Mouse (Mus musculus) CH12.LX (cell line): Measurements from ENCODE around the gene Arhgap28. TPM values are rescaled to one million over a fixed set of nuclear protein-coding genes. Genes with fewer than 3 reads are reported as not detected.

Source experiments
- DNase-seq: peaks from one replicate; pipeline ENCODE4 v3.0.0-alpha.2; 2013; ENCODE audit errors: extremely low read depth
- H3K27ac ChIP-seq: 2 replicates; pipeline ENCODE4 v1.5.1; 2012; ENCODE audit warnings: low read depth, mild to moderate bottlenecking, control low read depth, moderate library complexity; ENCODE audit not compliant: insufficient read depth
- H3K27me3 ChIP-seq: replicated peaks from 2 replicates; pipeline ENCODE3; 2012; ENCODE audit warnings: inconsistent platforms
- H3K36me3 ChIP-seq, 2 experiments: replicated peaks in 1 of 2; 2 replicates each; pipeline versions ENCODE3 to v1.6.1; 2012; ENCODE audit warnings: inconsistent platforms in 1 of 2, low read length in 1 of 2, mild to moderate bottlenecking in 1 of 2, mixed read lengths in 1 of 2, moderate library complexity in 1 of 2; ENCODE audit not compliant: control insufficient read depth in 1 of 2, insufficient read depth in 1 of 2
- H3K4me1 ChIP-seq, 2 experiments: 2 replicates each; pipeline ENCODE4 v1.6.1; 2012; ENCODE audit warnings: inconsistent platforms in 1 of 2, moderate library complexity in 1 of 2; ENCODE audit not compliant: insufficient read depth in 2 of 2, control insufficient read depth in 1 of 2
- H3K4me2 ChIP-seq: 2 replicates; pipeline ENCODE4 v1.6.1; 2012; ENCODE audit warnings: low read depth, mild to moderate bottlenecking, control low read depth; ENCODE audit not compliant: poor library complexity, insufficient read depth, severe bottlenecking
- H3K4me3 ChIP-seq, 3 experiments: fragments of 150-350 bp in 1 of 3; sonication (generic) in 1 of 3; replicated peaks in 1 of 3; 2 replicates each; pipeline versions ENCODE3 to v1.5.1; 2011 to 2012; ENCODE audit warnings: low read depth in 2 of 3, low read length in 2 of 3, mild to moderate bottlenecking in 2 of 3, moderate library complexity in 2 of 3, control low read depth in 1 of 3, improper control_type of control experiment in 1 of 3, inconsistent platforms in 1 of 3, mixed read lengths in 1 of 3; ENCODE audit not compliant: poor library complexity in 1 of 3
- H3K79me2 ChIP-seq: replicated peaks from 2 replicates; pipeline ENCODE4 v1.6.1; 2012; ENCODE audit warnings: mild to moderate bottlenecking, moderate library complexity; ENCODE audit not compliant: control insufficient read depth, poor library complexity, insufficient read depth, severe bottlenecking; ENCODE audit errors: extremely low read depth
- H3K9ac ChIP-seq: 2 replicates; pipeline ENCODE4 v1.6.1; 2012; ENCODE audit warnings: low read depth, mild to moderate bottlenecking, control low read depth, moderate library complexity; ENCODE audit not compliant: insufficient read depth
- H3K9me3 ChIP-seq: replicated peaks from 2 replicates; pipeline ENCODE3; 2012; ENCODE audit warnings: low read length, inconsistent platforms, mixed read lengths
- CHD1 ChIP-seq: IDR thresholded peaks from 2 replicates; pipeline ENCODE4 v1.6.1; 2012; ENCODE audit warnings: low read depth, low read length, improper control_type of control experiment, inconsistent platforms
- E2F4 ChIP-seq: IDR thresholded peaks from 2 replicates; pipeline ENCODE4 v1.6.1; 2011; ENCODE audit warnings: low read depth, low read length, improper control_type of control experiment; ENCODE audit not compliant: insufficient replicate concordance
- ELF1 ChIP-seq: IDR thresholded peaks from 2 replicates; pipeline ENCODE4 v1.6.1; 2014; ENCODE audit warnings: low read depth, mild to moderate bottlenecking, inconsistent platforms, low read length, improper control_type of control experiment
- ETS1 ChIP-seq: conservative IDR thresholded peaks from 2 replicates; pipeline ENCODE4 v1.6.1; 2012; ENCODE audit warnings: low read depth, mild to moderate bottlenecking, inconsistent platforms, low read length, improper control_type of control experiment, moderate library complexity
- GABPA ChIP-seq: IDR thresholded peaks from 2 replicates; pipeline ENCODE4 v1.6.1; 2012; ENCODE audit warnings: low read depth, low read length, improper control_type of control experiment, inconsistent platforms; ENCODE audit not compliant: insufficient replicate concordance
- IRF4 ChIP-seq: IDR thresholded peaks from 2 replicates; pipeline ENCODE4 v1.6.1; 2014; ENCODE audit warnings: low read depth, mild to moderate bottlenecking, inconsistent platforms, low read length, improper control_type of control experiment
- JUN ChIP-seq: IDR thresholded peaks from 2 replicates; pipeline ENCODE4 v1.6.1; 2011; ENCODE audit warnings: low read depth, mild to moderate bottlenecking, low read length, improper control_type of control experiment, moderate library complexity; ENCODE audit not compliant: insufficient read depth
- KAT2A ChIP-seq: IDR thresholded peaks from 2 replicates; pipeline ENCODE4 v1.6.1; 2012; ENCODE audit warnings: low read length, improper control_type of control experiment, inconsistent platforms; ENCODE audit not compliant: insufficient replicate concordance
- MAFK ChIP-seq: IDR thresholded peaks from 2 replicates; pipeline ENCODE4 v1.6.1; 2011; ENCODE audit warnings: low read length, improper control_type of control experiment; ENCODE audit not compliant: insufficient replicate concordance
- MAX ChIP-seq: IDR thresholded peaks from 2 replicates; pipeline ENCODE4 v1.6.1; 2011; ENCODE audit warnings: low read length, improper control_type of control experiment
- MXI1 ChIP-seq: IDR thresholded peaks from 2 replicates; pipeline ENCODE4 v1.6.1; 2011; ENCODE audit warnings: mild to moderate bottlenecking, low read depth, low read length, improper control_type of control experiment
- NELFE ChIP-seq: IDR thresholded peaks from 2 replicates; pipeline ENCODE4 v1.6.1; 2011; ENCODE audit warnings: low read depth, low read length, improper control_type of control experiment
- PAX5 ChIP-seq: IDR thresholded peaks from 2 replicates; pipeline ENCODE4 v1.6.1; 2012; ENCODE audit warnings: low read length, inconsistent platforms, mixed read lengths
- POLR2A ChIP-seq: IDR thresholded peaks from 2 replicates; pipeline ENCODE4 v1.6.1; 2011; ENCODE audit warnings: low read depth, mild to moderate bottlenecking, improper control_type of control experiment, low read length
- POLR2AphosphoS2 ChIP-seq: IDR thresholded peaks from 2 replicates; pipeline ENCODE4 v1.6.1; 2011; ENCODE audit warnings: low read depth, low read length, improper control_type of control experiment
- SIN3A ChIP-seq: IDR thresholded peaks from 2 replicates; pipeline ENCODE4 v1.6.1; 2012; ENCODE audit warnings: low read length, improper control_type of control experiment, inconsistent platforms
- SMC3 ChIP-seq: IDR thresholded peaks from 2 replicates; pipeline ENCODE4 v1.6.1; 2011; ENCODE audit warnings: low read depth, low read length, improper control_type of control experiment
- TBP ChIP-seq: conservative IDR thresholded peaks from 2 replicates; pipeline ENCODE4 v1.6.1; 2011; ENCODE audit warnings: low read depth, low read length, improper control_type of control experiment
- ZC3H11A ChIP-seq: IDR thresholded peaks from 2 replicates; pipeline ENCODE4 v1.6.1; 2012; ENCODE audit warnings: low read depth, mild to moderate bottlenecking, inconsistent platforms, low read length, improper control_type of control experiment
- ZMIZ1 ChIP-seq: IDR thresholded peaks from 2 replicates; pipeline ENCODE4 v1.6.1; 2012; ENCODE audit warnings: low read depth, mild to moderate bottlenecking, inconsistent platforms, low read length, improper control_type of control experiment
- dilution Hi-C: fragments of 300-500 bp; cut with MboI; formaldehyde crosslinking; loops from 2 replicates; pipeline ENCODE4 v1.14.3; 2020; ENCODE audit warnings: low sequenced_read_pairs; ENCODE audit not compliant: extremely low pct_unique_long_range_greater_than_20kb, extremely low pct_ligation_motif_present
- in situ Hi-C: fragments of 300-500 bp; cut with MboI; formaldehyde crosslinking; loops from 3 replicates; pipeline ENCODE4 v1.14.3; 2019; ENCODE audit warnings: low sequenced_read_pairs, low pct_ligation_motif_present, low pct_unique_long_range_greater_than_20kb, mixed read lengths
- polyA plus RNA-seq: library from polyadenylated mRNA; unstranded; fragments of >175 nt; gene quantifications from 2 replicates; pipeline ENCODE4 v1.2.1, GENCODE M21; 2012; ENCODE audit warnings: low read depth; ENCODE audit not compliant: insufficient read length
- total RNA-seq, 2 experiments: library from RNA; depleted of rRNA; stranded (reverse); fragments of 300-350 nt in 1 of 2; fragments of >200 nt in 1 of 2; gene quantifications; 2 replicates each; pipeline ENCODE4 v1.2.3; 2012 to 2014

Arhgap28 gene
- total and polyA plus RNA-seq, 3 experiments: not detected

- DNase-seq: no peak
These were observed 84.0 kb downstream of the Arhgap28 start for GRCm38 (mm10) chr17:67919959-67920358.

DNA sequence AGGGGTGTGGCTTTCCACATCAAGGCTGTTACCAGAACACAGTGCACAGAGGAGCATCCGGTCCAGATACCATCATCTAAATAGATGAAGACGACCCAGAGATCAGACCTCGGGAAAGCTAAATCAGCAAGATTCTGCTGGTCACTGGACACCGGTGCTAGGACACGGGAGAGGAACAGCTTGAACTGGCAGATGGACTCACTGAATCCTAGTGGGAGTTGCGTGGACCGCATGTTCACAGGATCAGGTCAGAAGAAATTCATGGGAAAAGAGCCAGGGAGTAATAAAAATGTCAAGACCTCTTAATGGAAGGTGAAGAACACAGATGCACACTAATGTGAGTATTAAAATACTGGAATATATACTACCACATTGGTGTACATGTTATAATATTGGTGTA, 85.7 kb downstream of the Arhgap28 start:
- TF ChIP-seq CHD1: no peak
- Histone ChIP-seq H3K36me3 (no peaks in the 10 kb centered on the region), H3K9ac (no peak overlapping the region), H3K79me2 (no peaks in the 10 kb centered on the region), H3K4me1 (no peaks in the 10 kb centered on the region), H3K27me3 (no peaks in the 10 kb centered on the region), H3K4me3 (no peak overlapping the region), H3K9me3 (peaks cover 57% of the 10 kb centered on the region), H3K27ac (no peak overlapping the region), H3K4me2 (no peak overlapping the region)
- no peak for DNase-seq
- dilution Hi-C loops: no loop called here
- in situ Hi-C loops: no loop called here

More at GRCm38 (mm10) chr17:67919959-67920358, 84.0 kb downstream of the Arhgap28 start:
- in situ Hi-C loops: no loop called here
- Histone ChIP-seq H3K27me3 (no peaks in the 10 kb centered on the region), H3K4me1 (no peaks in the 10 kb centered on the region), H3K9ac (no peak overlapping the region), H3K27ac (no peak overlapping the region), H3K79me2 (no peaks in the 10 kb centered on the region), H3K4me3 (no peak overlapping the region), H3K36me3 (no peaks in the 10 kb centered on the region), H3K9me3 (peaks cover 64% of the 10 kb centered on the region), H3K4me2 (no peak overlapping the region)
- dilution Hi-C loops: no loop called here
- TF ChIP-seq POLR2A (no peak), JUN (no peak), IRF4 (no peak), PAX5 (no peak), MAX (no peak), E2F4 (no peak), ELF1 (no peak), SMC3 (no peak), ZMIZ1 (no peak), KAT2A (no peak), ETS1 (no peak), NELFE (no peak), GABPA (no peak)

DNA sequence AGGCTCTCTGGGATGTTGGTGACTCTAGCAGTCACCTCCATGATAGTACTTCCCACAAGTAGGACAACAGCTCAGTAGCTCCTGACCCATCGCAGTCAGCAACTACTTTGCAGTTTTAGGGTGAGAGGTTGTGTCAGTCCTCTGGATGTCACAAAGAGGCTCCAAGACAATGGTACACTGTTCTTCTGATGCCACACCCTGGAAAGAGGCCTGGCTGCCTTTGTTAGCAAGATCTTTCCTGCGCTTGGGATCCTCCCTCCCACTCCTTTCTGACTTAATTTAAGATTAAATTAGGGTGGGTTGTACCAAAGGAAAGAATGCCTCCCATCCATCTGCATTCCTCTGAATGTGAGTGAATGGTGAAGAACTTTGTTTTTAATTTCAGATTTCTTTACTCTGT, 87.0 kb downstream of the Arhgap28 start:
- no peak overlapping the region for H3K4me3 ChIP-seq
- H3K79me2 ChIP-seq: no peaks in the 10 kb centered on the region
- DNase-seq: no peak
- H3K27ac ChIP-seq: no peak overlapping the region
- H3K9me3 ChIP-seq: peaks cover 62% of the 10 kb centered on the region
- dilution Hi-C loops: no loop called here
- in situ Hi-C loops: no loop called here
- TF ChIP-seq POLR2AphosphoS2: no peak
- no peak for TF ChIP-seq MAFK
- no peak for TF ChIP-seq MXI1
- TF ChIP-seq IRF4: no peak
- TF ChIP-seq ZC3H11A: no peak
- TF ChIP-seq MAX: no peak
- TF ChIP-seq CHD1: no peak
- TF ChIP-seq TBP: no peak
- no peak for TF ChIP-seq SIN3A
- no peak for TF ChIP-seq JUN
- TF ChIP-seq E2F4: no peak
- TF ChIP-seq, all 38 proteins: peak for 0
- Histone ChIP-seq H3K4me2 (no peak overlapping the region), H3K27me3 (no peaks in the 10 kb centered on the region), H3K36me3 (no peaks in the 10 kb centered on the region), H3K4me1 (no peaks in the 10 kb centered on the region), H3K9ac (no peak overlapping the region)
